Mouse (Mus musculus) cerebellum, adult 2 months (tissue): ENCODE data around the gene C1ra. TPM values are rescaled to one million over a fixed set of nuclear protein-coding genes. Genes with fewer than 3 reads are reported as not detected.

ENCODE experiments used
- DNase-seq, 2 experiments: peaks; one replicate each; pipeline ENCODE4 v3.0.0; 2021
- H3K27ac ChIP-seq: fragments of 200-500 bp; 2 replicates; pipeline ENCODE4 v1.5.1; 2012; ENCODE audit warnings: low read length, control low read depth, inconsistent platforms; ENCODE audit not compliant: insufficient read depth
- H3K27me3 ChIP-seq: fragments of 200-500 bp; 2 replicates; pipeline ENCODE4 v1.6.1; 2012; ENCODE audit warnings: inconsistent platforms, mild to moderate bottlenecking, low read length, moderate library complexity; ENCODE audit not compliant: control insufficient read depth, insufficient read depth
- H3K4me1 ChIP-seq: fragments of 200-500 bp; 2 replicates; pipeline ENCODE4 v1.6.1; 2011; ENCODE audit warnings: low read length; ENCODE audit not compliant: control insufficient read depth, insufficient read depth
- H3K4me3 ChIP-seq: fragments of 200-500 bp; replicated peaks from 2 replicates; pipeline ENCODE3; 2011; ENCODE audit warnings: mild to moderate bottlenecking, low read depth, low read length, control low read depth; ENCODE audit not compliant: insufficient read depth
- CTCF ChIP-seq: fragments of 200-500 bp; IDR thresholded peaks from 2 replicates; pipeline ENCODE4 v1.5.1; 2011; ENCODE audit warnings: low read depth, mild to moderate bottlenecking, control low read depth, low read length, moderate library complexity, borderline replicate concordance; ENCODE audit not compliant: insufficient read depth
- POLR2A ChIP-seq: fragments of 200-500 bp; IDR thresholded peaks from 2 replicates; pipeline ENCODE4 v1.6.1; 2011; ENCODE audit warnings: low read length, control low read depth, borderline replicate concordance; ENCODE audit not compliant: insufficient read depth
- WGBS: fragments of 180-500 bp; shearing (Covaris S2); methylation state at CpG from one replicate; pipeline ENCODE4 v1.1.7; 2018; 5-methylcytosine and 5-hydroxymethylcytosine counted together
- polyA plus RNA-seq: library from polyadenylated mRNA; depleted of rRNA; stranded (reverse); fragments of >200 nt; gene quantifications from 2 replicates; pipeline ENCODE4 v1.2.3, GENCODE M21; 2012

Gene C1ra
- polyA plus RNA-seq, 1 experiment, result 0.47 TPM

DNA sequence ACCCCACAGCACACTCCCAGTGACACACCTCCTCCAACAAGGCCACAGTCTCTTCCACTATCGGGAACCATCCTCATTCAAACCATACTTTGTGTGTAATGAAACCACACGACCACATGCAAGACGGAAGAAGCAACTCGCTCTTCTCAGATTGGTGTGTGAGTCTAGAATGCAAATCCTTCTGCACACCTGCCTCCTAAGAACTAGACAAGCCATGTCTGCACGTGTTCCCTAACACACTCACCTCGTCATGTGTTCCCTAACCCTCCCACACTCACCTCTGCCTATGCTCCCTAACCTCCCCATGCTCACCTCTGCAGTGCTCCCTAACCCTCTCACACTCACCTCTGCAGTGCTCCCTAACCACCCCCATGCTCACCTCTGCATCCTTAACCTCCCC, 20.8 kb upstream of the C1ra start:
- WGBS, result 78% methylated on average over 6 of the region's 6 CpGs
- Histone ChIP-seq H3K4me3 (no peak overlapping the region), H3K27me3 (no peaks in the 10 kb centered on the region), H3K4me1 (no peaks in the 10 kb centered on the region; the same call in 1 of the 2 replicates), H3K27ac (no peak overlapping the region)
- DNase-seq, result no peak
- TF ChIP-seq CTCF (no peak), POLR2A (no peak)

DNA sequence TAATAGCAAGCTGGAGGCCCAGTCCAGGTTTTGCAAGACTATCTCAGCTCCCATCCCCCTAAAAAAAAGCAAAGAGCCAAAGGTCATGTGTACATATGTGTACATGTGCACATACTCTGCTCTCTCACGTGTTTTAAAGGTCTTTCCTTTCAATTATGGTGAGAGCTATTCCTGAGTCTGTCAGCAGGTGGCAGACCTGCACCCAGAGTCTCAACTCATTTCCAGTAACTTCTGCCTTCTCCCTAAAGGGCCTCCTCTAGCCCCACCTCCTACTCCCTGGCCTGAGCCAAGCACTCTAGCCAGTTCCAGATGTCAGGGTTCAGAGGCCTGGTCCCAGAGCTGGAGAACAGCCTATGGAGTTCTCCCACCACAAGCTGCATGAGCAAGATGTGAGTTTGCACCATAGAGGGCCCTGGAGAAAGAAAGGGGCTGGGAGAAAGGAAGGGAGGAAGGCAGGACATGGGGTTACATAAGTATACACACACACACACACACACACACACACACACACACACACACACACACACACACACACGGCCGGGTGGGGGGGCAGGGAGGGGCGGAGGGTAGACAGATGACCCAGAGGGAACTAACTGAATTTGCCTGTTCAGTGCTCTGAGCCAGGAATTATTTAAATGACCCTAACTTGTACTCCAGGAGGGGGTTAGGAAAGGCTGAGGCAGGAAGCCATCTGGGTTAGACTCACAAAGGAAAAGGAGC, 19.2 kb upstream of the C1ra start, which contains the start of gene C1rl:
Gene C1rl (plus strand): TSS at position 272 of the 720 bp plus-strand sequence.
- no peak within 1 kb of the TSS for H3K4me3 ChIP-seq

DNA sequence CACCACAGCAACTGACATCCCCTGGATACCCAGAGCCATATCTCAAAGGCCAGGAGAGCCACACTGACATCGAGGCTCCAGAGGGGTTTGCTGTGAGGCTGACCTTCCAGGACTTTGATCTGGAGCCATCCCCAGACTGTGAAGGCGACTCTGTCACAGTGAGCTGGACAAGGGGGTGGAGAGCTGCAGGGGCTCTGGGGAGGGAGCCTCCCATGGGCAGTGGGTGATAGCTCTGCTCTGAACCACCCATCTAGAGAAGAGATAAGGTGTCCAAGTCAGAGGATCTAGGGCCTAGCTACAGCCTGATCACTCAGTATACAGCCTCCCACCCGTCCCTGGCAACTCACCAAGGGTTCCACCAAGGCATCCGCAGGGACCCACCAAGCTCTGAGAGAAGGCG, 18.3 kb upstream of the C1ra start:
- DNase-seq, result no peak
- no peak for TF ChIP-seq CTCF
- no peak for TF ChIP-seq POLR2A
- WGBS, result 76% methylated on average over 5 of the region's 5 CpGs

More for the DNA sequence above, 19.2 kb upstream of the C1ra start, which contains the start of gene C1rl:
- H3K27ac ChIP-seq, result no peak within 1 kb of the TSS
- peak; percentile 68 to 74 for DNase-seq
- WGBS, result 59% methylated on average over 4 of the region's 4 CpGs
- H3K27me3 ChIP-seq, result no peaks in the 10 kb centered on the region
- H3K4me1 ChIP-seq, result no peaks in the 10 kb centered on the region; the same call in 1 of the 2 replicates
- TF ChIP-seq CTCF, result peak; percentile 70
- TF ChIP-seq POLR2A, result no peak

DNA sequence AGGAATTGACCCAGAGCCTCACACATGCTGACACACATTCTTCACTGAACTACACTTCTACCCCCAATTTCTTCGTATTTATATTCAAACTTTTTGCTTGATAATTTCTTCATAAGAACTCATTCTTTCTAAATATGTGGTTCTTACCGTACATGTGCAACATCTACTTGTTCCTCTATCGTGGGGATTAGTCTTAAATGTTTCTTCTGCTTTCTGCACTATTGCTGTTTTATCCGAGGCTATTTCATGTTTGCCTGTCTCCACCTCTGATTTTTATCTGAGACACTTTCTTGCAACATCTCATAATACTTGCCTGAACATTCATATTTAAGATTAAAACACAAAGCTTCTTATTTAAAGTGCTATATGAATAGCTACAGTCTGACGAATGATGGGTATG, 16.2 kb upstream of the C1ra start:
- no peak for TF ChIP-seq CTCF
- TF ChIP-seq POLR2A, result no peak
- Histone ChIP-seq H3K4me3 (no peak overlapping the region), H3K4me1 (no peaks in the 10 kb centered on the region; the same call in 1 of the 2 replicates), H3K27ac (no peak overlapping the region), H3K27me3 (no peaks in the 10 kb centered on the region)
- WGBS, result 92% methylated on average over 5 of the region's 5 CpGs
- no peak for DNase-seq

More for the DNA sequence above, 18.3 kb upstream of the C1ra start:
- H3K27ac ChIP-seq, result no peak overlapping the region
- H3K27me3 ChIP-seq, result no peaks in the 10 kb centered on the region
- no peaks in the 10 kb centered on the region; the same call in 1 of the 2 replicates for H3K4me1 ChIP-seq
- H3K4me3 ChIP-seq, result no peak overlapping the region

DNA sequence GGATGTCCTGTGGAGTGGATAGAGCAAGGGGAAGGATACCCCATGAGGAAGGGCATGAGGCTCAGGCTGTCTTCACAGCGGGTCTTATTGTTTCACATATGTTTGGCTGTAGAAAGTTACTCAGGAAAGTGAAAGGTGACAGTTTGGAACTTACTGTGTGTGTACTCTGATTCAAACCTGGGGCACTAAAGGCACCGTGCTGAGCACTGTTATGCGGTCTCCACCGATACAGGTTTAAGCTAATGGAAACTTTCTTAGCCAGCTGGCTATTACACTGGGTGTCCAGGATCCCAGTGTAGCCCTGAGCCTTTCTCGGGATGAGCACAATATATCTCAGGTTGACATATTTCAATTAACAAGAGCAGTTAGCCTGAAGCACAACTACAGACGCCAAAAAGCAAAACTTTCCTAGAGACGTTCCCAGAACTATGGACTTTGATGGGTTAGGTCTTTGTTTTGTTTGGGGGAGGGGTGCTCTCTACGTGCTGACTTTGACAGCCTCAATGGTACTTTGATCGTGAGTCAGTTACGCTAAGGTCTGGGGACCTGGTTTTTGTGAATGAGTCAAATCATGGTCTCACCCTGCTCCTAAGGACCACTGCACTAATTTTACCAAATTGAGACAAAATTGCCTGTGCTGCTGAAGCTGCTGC, 12.2 kb upstream of the C1ra start:
- H3K27me3 ChIP-seq, result no peaks in the 10 kb centered on the region
- 65% methylated on average over 10 of the region's 10 CpGs for WGBS
- no peak for DNase-seq
- H3K4me1 ChIP-seq, result no peaks in the 10 kb centered on the region
- no peak overlapping the region for H3K4me3 ChIP-seq
- TF ChIP-seq CTCF (no peak), POLR2A (no peak)
- no peak overlapping the region for H3K27ac ChIP-seq

DNA sequence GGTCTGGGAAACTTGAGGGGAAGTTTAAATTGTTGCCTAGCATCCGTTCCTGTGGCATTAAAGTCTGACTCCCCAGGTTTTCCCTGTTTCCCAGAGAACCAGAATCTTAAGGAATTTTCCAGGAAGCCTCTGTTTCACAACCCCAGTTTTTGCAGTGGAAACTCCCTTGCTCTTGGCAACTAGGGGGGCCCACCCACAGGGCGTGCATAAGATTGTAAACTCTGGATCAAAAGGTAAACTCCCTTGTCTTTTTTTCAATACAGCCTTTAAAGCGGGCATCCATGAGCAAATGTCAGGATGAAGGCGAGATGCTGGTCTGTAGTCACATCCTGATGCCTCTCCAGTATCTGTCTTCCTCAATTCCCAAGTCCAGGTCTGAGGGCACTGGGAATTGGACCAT, 10.7 kb upstream of the C1ra start:
- H3K4me1 ChIP-seq, result no peaks in the 10 kb centered on the region
- WGBS, result 92% methylated on average over 4 of the region's 4 CpGs
- no peak for DNase-seq
- H3K27ac ChIP-seq, result no peak overlapping the region
- H3K4me3 ChIP-seq, result no peak overlapping the region
- TF ChIP-seq POLR2A, result no peak
- no peaks in the 10 kb centered on the region for H3K27me3 ChIP-seq

DNA sequence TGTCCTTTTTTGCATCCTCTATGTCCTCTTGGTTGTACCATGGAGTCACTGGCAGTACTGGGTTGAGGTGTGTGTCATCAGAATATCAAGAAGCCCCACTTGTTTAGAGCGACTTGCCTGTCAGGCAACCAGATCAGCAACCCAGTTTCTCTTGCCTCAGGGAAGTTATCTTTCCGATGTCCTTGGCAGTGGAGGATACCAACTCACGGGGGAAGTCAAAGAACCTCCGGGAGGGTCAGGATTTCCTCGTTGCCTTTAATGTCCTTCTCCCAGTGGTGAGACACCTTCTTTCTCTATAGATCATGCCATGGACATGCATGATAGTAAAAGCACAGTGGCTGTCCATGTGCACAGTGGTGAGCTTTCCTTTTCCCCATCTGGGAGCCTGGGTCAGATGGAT, 10.2 kb upstream of the C1ra start:
- WGBS, result 84% methylated on average over 5 of the region's 5 CpGs

DNA sequence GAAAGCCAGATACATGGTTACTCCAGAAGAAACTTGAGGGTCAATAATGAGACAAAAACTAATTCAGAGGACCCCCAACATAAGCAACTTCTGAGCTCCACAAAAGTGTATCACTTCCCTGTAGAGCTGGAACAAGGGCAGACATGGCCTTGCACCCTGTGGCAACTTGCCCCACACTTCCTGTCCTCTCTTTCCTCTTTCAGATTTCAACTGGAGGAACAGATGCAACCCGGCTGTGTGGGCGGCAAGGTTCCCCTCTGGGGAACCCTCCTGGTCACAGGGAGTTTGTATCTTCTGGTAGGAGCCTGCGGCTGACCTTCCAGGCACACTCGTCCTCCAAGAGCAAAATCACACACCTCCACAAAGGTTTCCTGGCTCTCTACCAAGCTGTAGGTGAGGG, 7.2 kb upstream of the C1ra start:
- DNase-seq, result peak in 1 of 2 experiments; percentile 21
- 32% methylated on average over 4 of the region's 4 CpGs for WGBS
- H3K27ac ChIP-seq, result no peak overlapping the region
- no peaks in the 10 kb centered on the region for H3K27me3 ChIP-seq
- H3K4me1 ChIP-seq, result peaks cover 16% of the 10 kb centered on the region
- TF ChIP-seq CTCF (no peak), POLR2A (no peak)
- H3K4me3 ChIP-seq, result no peak overlapping the region

More for the DNA sequence above, 10.2 kb upstream of the C1ra start:
- no peak overlapping the region for H3K4me3 ChIP-seq
- H3K27ac ChIP-seq, result no peak overlapping the region
- H3K4me1 ChIP-seq, result 0 out of 2 replicates have a peak, but pooled peaks cover 2% of the 10 kb centered on the region
- TF ChIP-seq POLR2A (no peak), CTCF (no peak)
- no peaks in the 10 kb centered on the region for H3K27me3 ChIP-seq
- DNase-seq, result no peak
